Mouse (Mus musculus) erythroblast, embryonic 14.5 days (primary cell): Measurements from ENCODE around the gene Prpf6.

Experiments used
- GATA1 ChIP-seq: IDR thresholded peaks from 2 replicates; pipeline ENCODE4 v1.6.1; 2012; ENCODE audit warnings: low read length, inconsistent platforms, mixed read lengths
- TAL1 ChIP-seq: IDR thresholded peaks from 3 replicates; pipeline ENCODE4 v1.6.1; 2012; ENCODE audit warnings: low read length, inconsistent platforms, mixed read lengths

DNA sequence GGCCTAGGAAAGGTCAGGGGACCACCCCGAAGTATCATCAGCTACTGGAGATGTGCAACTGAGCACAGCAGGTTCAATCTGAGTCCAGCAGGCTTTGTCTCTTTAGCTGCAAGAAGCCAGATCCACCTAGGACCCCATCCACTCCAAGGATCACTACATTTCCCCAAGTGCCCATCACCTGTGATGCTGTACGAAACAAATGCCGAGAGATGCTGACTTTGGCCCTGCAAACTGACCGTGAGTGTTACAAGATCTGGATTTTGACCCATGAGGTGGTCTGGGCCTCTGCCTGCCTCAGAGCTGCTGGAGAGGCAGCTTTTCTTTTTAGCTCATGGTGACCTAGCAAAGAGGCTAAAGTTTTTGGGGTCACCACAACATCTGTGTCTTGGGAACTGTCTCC lies 94.0 kb downstream of the Prpf6 start:
- TF ChIP-seq TAL1 (no peak), GATA1 (no peak)
